Mouse (Mus musculus) hindbrain, embryonic 13.5 days (tissue): ENCODE results near the gene Cstl1. TPM values are rescaled to one million over a fixed set of nuclear protein-coding genes. Genes with fewer than 3 reads are reported as not detected.
"Not testable (repeated sequence)": the region's sequence is repeated elsewhere in the genome, so short reads cannot be mapped to it uniquely, and the experiment has no call there.

ENCODE experiments used
- ATAC-seq: fragments of 200-750 bp; cut with Nextera tagmentation; 2 replicates; pipeline ENCODE4 v1.8.0; 2017; ENCODE audit warnings: moderate TSS enrichment; ENCODE audit not compliant: low FRiP score
- H3K27ac ChIP-seq: fragments of 300-500 bp; sonication (generic); 2 replicates; pipeline ENCODE4 v1.5.1; 2015; ENCODE audit warnings: inconsistent platforms, mild to moderate bottlenecking, moderate library complexity
- H3K27me3 ChIP-seq: fragments of 300-500 bp; sonication (generic); 2 replicates; pipeline ENCODE4 v1.6.1; 2015; ENCODE audit warnings: mild to moderate bottlenecking, inconsistent platforms
- H3K36me3 ChIP-seq: fragments of 300-500 bp; sonication (generic); 2 replicates; pipeline ENCODE4 v1.6.1; 2015; ENCODE audit warnings: mild to moderate bottlenecking, inconsistent platforms
- H3K4me1 ChIP-seq: fragments of 300-500 bp; sonication (generic); replicated peaks from 2 replicates; pipeline ENCODE4 v1.6.1; 2015; ENCODE audit warnings: inconsistent platforms
- H3K4me2 ChIP-seq: fragments of 300-500 bp; sonication (generic); 2 replicates; pipeline ENCODE4 v1.6.1; 2015; ENCODE audit warnings: inconsistent platforms, mild to moderate bottlenecking, moderate library complexity
- H3K4me3 ChIP-seq: fragments of 300-500 bp; sonication (generic); 2 replicates; pipeline ENCODE4 v1.5.1; 2015; ENCODE audit warnings: mild to moderate bottlenecking, inconsistent platforms
- H3K9ac ChIP-seq: fragments of 300-500 bp; sonication (generic); 2 replicates; pipeline ENCODE4 v1.6.1; 2015; ENCODE audit warnings: mild to moderate bottlenecking, inconsistent platforms
- H3K9me3 ChIP-seq: fragments of 300-500 bp; sonication (generic); 2 replicates; pipeline ENCODE4 v1.6.1; 2016; ENCODE audit warnings: inconsistent platforms
- WGBS: fragments of 180-500 bp; shearing (Covaris S2); methylation state at CpG from one replicate; pipeline ENCODE4 v1.1.7; 2015; 5-methylcytosine and 5-hydroxymethylcytosine counted together
- polyA plus RNA-seq: library from polyadenylated mRNA; unstranded; fragments of >200 nt; fragmentation: Nextera tagmentation; extraction: Ambion mirVana; gene quantifications from 2 replicates; pipeline ENCODE4 v1.2.1, GENCODE M21; 2015

Cstl1 gene
- polyA plus RNA-seq, 1 experiment from 2014 or later: not detected

- H3K4me1 ChIP-seq: no peaks in the 10 kb centered on the region
- no peaks in the 10 kb centered on the region for H3K9me3 ChIP-seq
- H3K27ac ChIP-seq: no peak overlapping the region
- no peak for ATAC-seq
- no peaks in the 10 kb centered on the region for H3K36me3 ChIP-seq
- 81% methylated on average over 1 of the region's 1 CpGs for WGBS
- 0 out of 2 replicates have a peak, but pooled peaks cover 6% of the 10 kb centered on the region for H3K27me3 ChIP-seq
- H3K9ac ChIP-seq: no peak overlapping the region
- no peak overlapping the region for H3K4me3 ChIP-seq
- no peak overlapping the region for H3K4me2 ChIP-seq
Measured at GRCm38 (mm10) chr2:148754310-148754846, 4.2 kb downstream of the Cstl1 start.

DNA sequence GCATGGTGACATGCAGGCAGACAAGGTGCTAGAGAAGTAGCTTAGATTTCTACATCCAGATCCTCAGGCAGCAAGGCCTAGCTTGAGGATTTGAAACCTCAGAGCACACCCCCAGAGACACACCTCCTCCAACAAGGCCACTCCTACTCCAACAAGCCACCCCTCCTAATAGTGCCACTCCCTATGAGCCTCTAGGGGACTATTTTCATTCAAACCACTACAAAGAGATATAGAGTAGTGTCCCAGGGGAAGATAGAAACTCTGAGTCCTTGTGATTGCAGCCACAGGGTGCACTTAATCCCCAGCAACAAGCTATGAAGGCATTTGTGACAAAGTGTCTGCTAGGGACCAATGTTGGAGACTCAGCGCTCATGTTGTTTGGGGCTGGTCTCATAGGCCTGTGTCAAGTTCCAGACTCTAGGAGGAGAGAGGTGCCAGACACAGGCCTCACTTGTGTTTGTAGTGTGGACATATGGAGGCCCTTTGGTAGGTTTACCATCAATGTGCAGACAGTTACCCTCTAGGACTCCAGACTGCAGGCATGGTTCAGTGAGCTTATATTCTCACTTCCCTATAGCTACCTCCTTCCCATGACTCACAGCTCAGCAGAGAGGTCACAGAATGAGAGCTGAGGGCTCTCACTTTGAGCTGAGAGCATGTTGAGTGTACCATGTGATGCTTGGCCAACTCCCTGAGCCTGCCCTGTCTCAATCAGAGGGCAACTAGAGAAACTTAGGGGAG lies 13.7 kb downstream of the Cstl1 start:
- no peak overlapping the region for H3K9ac ChIP-seq
- H3K9me3 ChIP-seq: no peaks in the 10 kb centered on the region
- no peak overlapping the region for H3K27ac ChIP-seq
- H3K4me3 ChIP-seq: no peak overlapping the region
- H3K4me1 ChIP-seq: no peaks in the 10 kb centered on the region
- H3K36me3 ChIP-seq: no peaks in the 10 kb centered on the region
- no peak overlapping the region for H3K4me2 ChIP-seq
- H3K27me3 ChIP-seq: no peaks in the 10 kb centered on the region
- ATAC-seq: no peak
- WGBS: 95% methylated on average over 1 of the region's 1 CpGs

DNA sequence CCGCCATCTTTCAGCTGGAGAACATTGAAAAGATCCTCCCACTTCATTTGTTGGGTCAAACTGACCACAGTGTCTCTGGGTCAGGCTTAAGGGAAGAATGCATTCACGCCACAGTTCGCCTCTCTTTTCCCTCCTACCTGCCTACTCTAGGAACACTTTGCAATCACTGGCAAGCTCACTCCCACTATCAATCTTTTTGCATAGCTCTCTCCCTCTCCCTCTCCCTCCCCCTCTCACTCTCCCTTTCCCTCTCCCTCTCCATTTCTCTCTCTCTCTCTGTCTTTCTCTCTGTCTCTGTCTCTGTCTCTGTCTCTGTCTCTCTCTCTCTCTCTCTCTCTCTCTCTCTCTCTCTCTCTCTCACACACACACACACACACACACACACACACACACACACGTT lies 21.2 kb downstream of the Cstl1 start, which contains the start of gene Cst11:
Cst11 (minus strand) TSS at position 101 of the 400 bp plus-strand sequence.
- not testable (repeated sequence) for H3K27ac ChIP-seq, H3K9me3 ChIP-seq, H3K4me3 ChIP-seq, ATAC-seq, H3K27me3 ChIP-seq, H3K4me1 ChIP-seq, H3K9ac ChIP-seq, H3K4me2 ChIP-seq, H3K36me3 ChIP-seq
- 80% methylated on average over 4 of the region's 4 CpGs for whole genome bisulfite sequencing

GRCm38 (mm10) chr2:148781709-148782108 lies 31.6 kb downstream of the Cstl1 start, which contains the start of gene 8030411F24Rik:
8030411F24Rik (plus strand) TSS chr2:148782009.
- 11% methylated on average over 1 of the region's 1 CpGs for WGBS
- Histone ChIP-seq H3K9me3 (no peaks in the 10 kb centered on the region), H3K27ac (no peak within 1 kb of the TSS), H3K36me3 (no peaks in the 10 kb centered on the region), H3K4me2 (no peak within 1 kb of the TSS), H3K9ac (no peak within 1 kb of the TSS), H3K4me1 (no peaks in the 10 kb centered on the region), H3K4me3 (no peak within 1 kb of the TSS), H3K27me3 (no peaks in the 10 kb centered on the region)
- ATAC-seq: no peak

DNA sequence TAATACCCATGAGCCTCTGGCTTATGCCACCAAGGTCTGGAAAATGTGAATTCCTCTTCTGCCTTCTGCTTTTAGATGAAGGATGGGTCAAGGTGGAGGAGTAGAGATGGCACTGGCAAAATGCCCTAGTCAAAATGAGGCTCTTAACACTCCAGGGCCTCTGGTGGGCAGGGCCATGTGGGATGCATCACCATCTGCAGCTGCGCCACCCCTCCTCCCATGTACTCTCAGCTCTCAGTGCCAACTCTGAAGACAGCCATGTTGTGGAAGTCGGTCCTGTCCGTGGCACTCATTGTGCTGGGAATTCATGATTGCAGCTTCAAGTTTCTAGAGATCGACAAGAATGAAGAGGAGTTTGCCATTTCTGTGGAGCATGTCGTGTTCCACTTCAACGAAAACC lies 39.0 kb downstream of the Cstl1 start, which contains the start of gene Cst12:
Cst12 (plus strand) TSS at position 220 of the 400 bp plus-strand sequence.
- 99% methylated on average over 6 of the region's 6 CpGs for WGBS
- ATAC-seq: no peak

GRCm38 (mm10) chr2:148798485-148798884 lies 48.3 kb downstream of the Cstl1 start, which contains the start of gene Cst8:
Cst8 (plus strand) TSS chr2:148798785.
- WGBS: 96% methylated on average over 1 of the region's 1 CpGs
- ATAC-seq: no peak
- Histone ChIP-seq H3K4me2 (no peak within 1 kb of the TSS), H3K36me3 (no peaks in the 10 kb centered on the region), H3K27ac (no peak within 1 kb of the TSS), H3K9me3 (no peaks in the 10 kb centered on the region), H3K27me3 (no peaks in the 10 kb centered on the region), H3K4me3 (no peak within 1 kb of the TSS), H3K4me1 (no peaks in the 10 kb centered on the region), H3K9ac (no peak within 1 kb of the TSS)

More for the DNA sequence above, 39.0 kb downstream of the Cstl1 start, which contains the start of gene Cst12:
- no peak within 1 kb of the TSS for H3K4me2 ChIP-seq
- no peak within 1 kb of the TSS for H3K27ac ChIP-seq
- H3K9me3 ChIP-seq: no peaks in the 10 kb centered on the region
- no peaks in the 10 kb centered on the region for H3K4me1 ChIP-seq
- H3K4me3 ChIP-seq: no peak within 1 kb of the TSS
- no peaks in the 10 kb centered on the region for H3K27me3 ChIP-seq
- no peak within 1 kb of the TSS for H3K9ac ChIP-seq
- no peaks in the 10 kb centered on the region for H3K36me3 ChIP-seq

GRCm38 (mm10) chr2:148801491-148801921 lies 51.3 kb downstream of the Cstl1 start:
- H3K9ac ChIP-seq: no peak overlapping the region
- no peaks in the 10 kb centered on the region for H3K4me1 ChIP-seq
- no peak overlapping the region for H3K27ac ChIP-seq
- WGBS: 64% methylated on average over 3 of the region's 3 CpGs
- H3K36me3 ChIP-seq: no peaks in the 10 kb centered on the region
- H3K9me3 ChIP-seq: no peaks in the 10 kb centered on the region
- H3K27me3 ChIP-seq: no peaks in the 10 kb centered on the region
- no peak overlapping the region for H3K4me2 ChIP-seq
- no peak overlapping the region for H3K4me3 ChIP-seq
- ATAC-seq: no peak

Other genes starting within 250 kb of the Cstl1 start
- gene Nxt1, start 77.8 kb upstream of the Cstl1 start, polyA plus RNA-seq: 53.0 and 53.3 TPM in 2 replicates
- 14.8 and 14.9 TPM in 2 replicates for gene Gzf1, start 69.3 kb upstream of the Cstl1 start, polyA plus RNA-seq
- gene Napb, start 17.9 kb upstream of the Cstl1 start, polyA plus RNA-seq: 44.2 and 49.1 TPM in 2 replicates
- not detected in 2 replicates for gene Cst11, start 21.1 kb downstream of the Cstl1 start, polyA plus RNA-seq
- gene 8030411F24Rik, start 31.7 kb downstream of the Cstl1 start, polyA plus RNA-seq: not detected in 2 replicates
- gene Cst12, start 39.0 kb downstream of the Cstl1 start, polyA plus RNA-seq: not detected in 2 replicates
- not detected in 2 replicates for gene Cst8, start 48.4 kb downstream of the Cstl1 start, polyA plus RNA-seq
- not detected in 2 replicates for gene Cst13, start 69.7 kb downstream of the Cstl1 start, polyA plus RNA-seq
- not detected in 2 replicates for gene Cst9, start 84.8 kb downstream of the Cstl1 start, polyA plus RNA-seq
- gene 9230104L09Rik, start 114.7 kb downstream of the Cstl1 start, polyA plus RNA-seq: not detected in 2 replicates
- 522 and 533 TPM in 2 replicates for gene Cst3, start 125.3 kb downstream of the Cstl1 start, polyA plus RNA-seq